Mouse (Mus musculus): Measurements from ENCODE around the gene Tmem150a.

DNA sequence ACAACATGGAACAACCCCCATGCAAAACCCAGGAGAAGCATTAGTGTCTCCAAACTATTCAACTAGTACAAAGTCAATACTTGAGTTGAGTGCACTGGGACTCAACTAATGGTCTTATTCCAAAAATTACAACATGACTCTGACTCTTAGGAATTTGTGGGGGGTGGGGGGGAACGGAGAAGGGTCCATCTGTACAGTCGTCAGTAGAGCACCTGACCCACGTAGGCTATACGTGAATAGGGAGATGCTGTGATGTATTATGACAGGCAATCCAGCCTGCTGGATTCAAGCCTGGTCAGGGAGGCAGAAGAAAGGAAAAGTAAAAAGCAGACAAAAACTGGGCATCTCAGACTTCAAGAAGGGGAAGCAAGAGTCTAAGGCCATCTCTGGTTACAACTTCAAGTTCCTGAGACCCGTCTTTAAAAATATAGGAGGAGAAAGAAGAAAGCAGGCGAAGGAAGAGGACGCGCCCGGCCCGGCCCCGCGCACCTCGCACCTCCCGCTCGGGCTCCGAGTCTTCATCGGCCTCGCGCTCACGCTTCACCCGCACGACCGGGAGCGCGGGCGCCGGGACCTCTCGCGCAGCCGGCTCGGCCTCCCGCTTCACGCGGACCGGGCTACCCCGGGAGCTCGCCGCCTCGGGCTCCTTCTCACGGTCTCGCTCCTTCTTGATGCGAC is 10.7 kb upstream of the Tmem150a start:
- no peak for TF ChIP-seq GATA1 (IDR thresholded peaks at IDR 0.05; ENCODE audit: low read length)
- TF ChIP-seq TAL1 (IDR thresholded peaks at IDR 0.05; ENCODE audit: low read length) = no peak
